Mouse (Mus musculus) urinary bladder, postnatal 14 days (tissue): Measurements from ENCODE around the gene Rnf216.
"Not testable (repeated sequence)": the region's sequence is repeated elsewhere in the genome, so short reads cannot be mapped to it uniquely, and the experiment has no call there.

Experiments used
- DNase-seq: peaks from one replicate; pipeline ENCODE4 v3.0.0; 2021; ENCODE audit warnings: low spot score

The Rnf216 gene

GRCm38 (mm10) chr5:143112281-143113246 lies at the start of gene Rnf216:
Gene Rnf216 (minus strand): TSS chr5:143112994.
- DNase-seq: peak; percentile 93

- no peak for DNase-seq
These were observed 42.7 kb upstream of the Rnf216 start for GRCm38 (mm10) chr5:143155534-143155933.

- DNase-seq: no peak
These were observed 41.0 kb upstream of the Rnf216 start for GRCm38 (mm10) chr5:143153756-143154155.

GRCm38 (mm10) chr5:143150044-143150443 lies 37.2 kb upstream of the Rnf216 start:
- no peak for DNase-seq

GRCm38 (mm10) chr5:143149536-143149935 lies 36.7 kb upstream of the Rnf216 start:
- no peak for DNase-seq

GRCm38 (mm10) chr5:143148661-143149060 lies 35.9 kb upstream of the Rnf216 start:
- no peak for DNase-seq

- DNase-seq: no peak
These were observed 34.7 kb upstream of the Rnf216 start, which contains the start of gene Olfr718-ps1 for GRCm38 (mm10) chr5:143147481-143147880. Gene Olfr718-ps1 (minus strand): TSS chr5:143147581.

- DNase-seq: no peak
These were observed 24.8 kb upstream of the Rnf216 start for GRCm38 (mm10) chr5:143137580-143137979.

- DNase-seq: no peak
These were observed 22.2 kb upstream of the Rnf216 start for GRCm38 (mm10) chr5:143135042-143135441.

- DNase-seq: not testable (repeated sequence)
These were observed 21.6 kb upstream of the Rnf216 start for GRCm38 (mm10) chr5:143134216-143135010.

GRCm38 (mm10) chr5:143132935-143133514 lies 20.2 kb upstream of the Rnf216 start:
- no peak for DNase-seq

GRCm38 (mm10) chr5:143130342-143130741 lies 17.5 kb upstream of the Rnf216 start:
- DNase-seq: no peak

- no peak for DNase-seq
These were observed 16.3 kb upstream of the Rnf216 start for GRCm38 (mm10) chr5:143129101-143129500.

GRCm38 (mm10) chr5:143127837-143128236 lies 15.0 kb upstream of the Rnf216 start:
- DNase-seq: no peak

GRCm38 (mm10) chr5:143126908-143127307 lies 14.1 kb upstream of the Rnf216 start:
- DNase-seq: no peak

GRCm38 (mm10) chr5:143126089-143126488 lies 13.3 kb upstream of the Rnf216 start:
- DNase-seq: no peak

GRCm38 (mm10) chr5:143125601-143126000 lies 12.8 kb upstream of the Rnf216 start:
- no peak for DNase-seq

GRCm38 (mm10) chr5:143124805-143125378 lies 12.1 kb upstream of the Rnf216 start:
- no peak for DNase-seq

GRCm38 (mm10) chr5:143122673-143123072 lies 9.9 kb upstream of the Rnf216 start:
- DNase-seq: no peak

- no peak for DNase-seq
These were observed 9.3 kb upstream of the Rnf216 start for GRCm38 (mm10) chr5:143122125-143122524.

GRCm38 (mm10) chr5:143106842-143107241 lies 6.0 kb downstream of the Rnf216 start:
- no peak for DNase-seq

- DNase-seq: no peak
These were observed 9.6 kb downstream of the Rnf216 start for GRCm38 (mm10) chr5:143103231-143103630.
